Mouse (Mus musculus) urinary bladder, postnatal 25 days (tissue): ENCODE measurements around the gene Dync1i1.

Experiments
- DNase-seq: peaks from one replicate; pipeline ENCODE4 v3.0.0; 2022; ENCODE audit warnings: low spot score

Gene Dync1i1

GRCm38 (mm10) chr6:5855526-5855925, 130.1 kb downstream of the Dync1i1 start:
- no peak for DNase-seq

GRCm38 (mm10) chr6:5858371-5858770, 132.9 kb downstream of the Dync1i1 start:
- peak; percentile 29 for DNase-seq

GRCm38 (mm10) chr6:5858901-5859598, 133.6 kb downstream of the Dync1i1 start:
- DNase-seq: no peak

GRCm38 (mm10) chr6:5859630-5860029, 134.2 kb downstream of the Dync1i1 start:
- no peak for DNase-seq

GRCm38 (mm10) chr6:5866091-5866490, 140.7 kb downstream of the Dync1i1 start:
- no peak for DNase-seq

- no peak for DNase-seq
Observed at GRCm38 (mm10) chr6:5867221-5867620, 141.8 kb downstream of the Dync1i1 start.

GRCm38 (mm10) chr6:5871060-5871459, 145.6 kb downstream of the Dync1i1 start:
- no peak for DNase-seq

- DNase-seq: no peak
Observed at GRCm38 (mm10) chr6:5871581-5872298, 146.3 kb downstream of the Dync1i1 start.

- DNase-seq: no peak
Observed at GRCm38 (mm10) chr6:5889341-5889740, 163.9 kb downstream of the Dync1i1 start.

- DNase-seq: no peak
Observed at GRCm38 (mm10) chr6:5911295-5911694, 185.9 kb downstream of the Dync1i1 start.

- no peak for DNase-seq
Observed at GRCm38 (mm10) chr6:5915028-5915427, 189.6 kb downstream of the Dync1i1 start.

GRCm38 (mm10) chr6:5920670-5921069, 195.2 kb downstream of the Dync1i1 start:
- DNase-seq: no peak

- no peak for DNase-seq
Observed at GRCm38 (mm10) chr6:5922676-5923075, 197.2 kb downstream of the Dync1i1 start.

GRCm38 (mm10) chr6:5923148-5923547, 197.7 kb downstream of the Dync1i1 start:
- no peak for DNase-seq

GRCm38 (mm10) chr6:5930140-5930539, 204.7 kb downstream of the Dync1i1 start:
- DNase-seq: no peak

GRCm38 (mm10) chr6:5935587-5936353, 210.3 kb downstream of the Dync1i1 start:
- DNase-seq: no peak

GRCm38 (mm10) chr6:5949812-5950392, 224.5 kb downstream of the Dync1i1 start:
- no peak for DNase-seq

- DNase-seq: no peak
Observed at GRCm38 (mm10) chr6:5956316-5956913, 231.0 kb downstream of the Dync1i1 start.

GRCm38 (mm10) chr6:5960728-5961127, 235.3 kb downstream of the Dync1i1 start:
- no peak for DNase-seq

- DNase-seq: no peak
Observed at GRCm38 (mm10) chr6:5961960-5962359, 236.5 kb downstream of the Dync1i1 start.

- no peak for DNase-seq
Observed at GRCm38 (mm10) chr6:5966376-5966775, 240.9 kb downstream of the Dync1i1 start.
